Mouse (Mus musculus): ENCODE data around the gene Vmn2r-ps130. TPM values are rescaled to one million over a fixed set of nuclear protein-coding genes. Genes with fewer than 3 reads are reported as not detected.
"Not testable (repeated sequence)": the region's sequence is repeated elsewhere in the genome, so short reads cannot be mapped to it uniquely, and the experiment has no call there.

The Vmn2r-ps130 gene
- not detected in 2 replicates for polyA plus RNA-seq (2014; fragmentation: Nextera tagmentation; extraction: Ambion mirVana)

DNA sequence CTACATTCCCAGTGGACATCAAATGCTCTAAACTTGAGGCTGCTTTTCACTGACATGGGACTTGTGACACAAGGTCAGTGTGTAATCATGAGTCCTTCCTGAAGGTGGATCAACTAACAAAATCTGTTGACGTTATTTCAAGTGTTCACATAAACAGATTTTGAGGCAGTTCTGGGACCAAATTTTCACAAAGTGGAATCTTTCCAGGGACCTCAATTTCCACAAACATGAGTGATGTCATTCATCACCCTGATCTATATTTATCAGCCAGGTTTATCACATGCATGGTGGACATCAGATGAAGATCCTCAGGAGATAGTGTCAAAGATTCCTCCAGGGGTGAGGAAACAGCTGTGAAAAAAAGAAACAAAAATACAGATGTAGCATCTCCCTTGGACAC lies at the start of gene Vmn2r-ps130:
TSS of gene Vmn2r-ps130 (plus strand) at position 301 of the 400 bp plus-strand sequence.
- not testable (repeated sequence) for H3K4me1 ChIP-seq (ENCODE audit: control insufficient read depth, insufficient read depth, low read length); H3K4me3 ChIP-seq (ENCODE audit: low read length); H3K27ac ChIP-seq (ENCODE audit: low read depth, low read length); H3K9ac ChIP-seq (ENCODE audit: low read depth, low read length); H3K36me3 ChIP-seq (ENCODE audit: control insufficient read depth, insufficient read depth, low read length); H3K4me2 ChIP-seq (replicated peaks; ENCODE audit: low read depth, low read length); H3K9me3 ChIP-seq (ENCODE audit: control insufficient read depth, low read length); ATAC-seq (ENCODE audit: low FRiP score, low TSS enrichment); H3K27me3 ChIP-seq (ENCODE audit: control insufficient read depth, insufficient read depth, low read length)
- WGBS = no CpG with 5 or more reads among the region's 1 CpGs

Other genes starting within 250 kb of the Vmn2r-ps130 start
- 24.3 and 28.7 TPM in 2 replicates for gene Zfp945, start 194.0 kb upstream of the Vmn2r-ps130 start, polyA plus RNA-seq (2014; fragmentation: Nextera tagmentation; extraction: Ambion mirVana)
- not detected in 2 replicates for gene Vmn2r113, start 118.2 kb upstream of the Vmn2r-ps130 start, polyA plus RNA-seq (2014; fragmentation: Nextera tagmentation; extraction: Ambion mirVana)
- 10.7 and 12.2 TPM in 2 replicates for gene Zfp40, start 132.1 kb downstream of the Vmn2r-ps130 start, polyA plus RNA-seq (2014; fragmentation: Nextera tagmentation; extraction: Ambion mirVana)

Measured in kidney, embryonic 14.5 days (tissue).